Mouse (Mus musculus): ENCODE data around the gene Foxl1.

Foxl1 gene

GRCm38 (mm10) chr8:121127756-121128375, at the start of gene Foxl1:
TSS of gene Foxl1 (plus strand) at chr8:121127940.
- DNase-seq (ENCODE audit: low spot score in 2 of 2): no peak

- no peak for DNase-seq (ENCODE audit: low spot score in 2 of 2)
Measured at GRCm38 (mm10) chr8:121078721-121079120, 49.0 kb upstream of the Foxl1 start.

- DNase-seq (ENCODE audit: low spot score in 2 of 2): no peak
Measured at GRCm38 (mm10) chr8:121079201-121079600, 48.5 kb upstream of the Foxl1 start.

GRCm38 (mm10) chr8:121079944-121080343, 47.8 kb upstream of the Foxl1 start:
- DNase-seq (ENCODE audit: low spot score in 2 of 2): no peak

- no peak for DNase-seq (ENCODE audit: low spot score in 2 of 2)
Measured at GRCm38 (mm10) chr8:121080361-121081090, 47.2 kb upstream of the Foxl1 start.

- no peak for DNase-seq (ENCODE audit: low spot score in 2 of 2)
Measured at GRCm38 (mm10) chr8:121081398-121081797, 46.3 kb upstream of the Foxl1 start.

GRCm38 (mm10) chr8:121082218-121083092, 45.3 kb upstream of the Foxl1 start:
- DNase-seq (ENCODE audit: low spot score in 2 of 2): no peak

GRCm38 (mm10) chr8:121083093-121083935, 44.4 kb upstream of the Foxl1 start:
- DNase-seq (ENCODE audit: low spot score in 2 of 2): no peak

GRCm38 (mm10) chr8:121083936-121084209, 43.9 kb upstream of the Foxl1 start:
- no peak for DNase-seq (ENCODE audit: low spot score in 2 of 2)

GRCm38 (mm10) chr8:121084210-121084951, 43.4 kb upstream of the Foxl1 start, which contains the start of gene Foxf1:
TSS of gene Foxf1 (plus strand) at chr8:121084386.
- no peak for DNase-seq (ENCODE audit: low spot score in 2 of 2)

- DNase-seq (ENCODE audit: low spot score in 2 of 2): no peak
Measured at GRCm38 (mm10) chr8:121085011-121085410, 42.7 kb upstream of the Foxl1 start.

- no peak for DNase-seq (ENCODE audit: low spot score in 2 of 2)
Measured at GRCm38 (mm10) chr8:121085561-121085960, 42.2 kb upstream of the Foxl1 start.

GRCm38 (mm10) chr8:121086004-121086900, 41.5 kb upstream of the Foxl1 start:
- no peak for DNase-seq (ENCODE audit: low spot score in 2 of 2)

- DNase-seq (ENCODE audit: low spot score in 2 of 2): no peak
Measured at GRCm38 (mm10) chr8:121088281-121088680, 39.5 kb upstream of the Foxl1 start.

GRCm38 (mm10) chr8:121088871-121089630, 38.7 kb upstream of the Foxl1 start:
- DNase-seq (ENCODE audit: low spot score in 2 of 2): no peak

GRCm38 (mm10) chr8:121089631-121090380, 37.9 kb upstream of the Foxl1 start:
- no peak for DNase-seq (ENCODE audit: low spot score in 2 of 2)

- DNase-seq (ENCODE audit: low spot score in 2 of 2): no peak
Measured at GRCm38 (mm10) chr8:121090716-121091115, 37.0 kb upstream of the Foxl1 start.

- no peak for DNase-seq (ENCODE audit: low spot score in 2 of 2)
Measured at GRCm38 (mm10) chr8:121092141-121092540, 35.6 kb upstream of the Foxl1 start.

Measured in left cerebral cortex, adult 9 months (tissue).